Mouse (Mus musculus) c-Kit-positive CD71-positive TER-119-positive erythroid progenitor cells, embryonic 14.5 days (primary cell): ENCODE measurements around the gene Tspo2.

Experiments
- DNase-seq: peaks from one replicate; pipeline ENCODE4 v3.0.0-alpha.2; 2013; ENCODE audit warnings: low spot score

Gene Tspo2

GRCm38 (mm10) chr17:48450666-48451352, 513 bp downstream of the Tspo2 start:
- peak; percentile 87 for DNase-seq

- peak; percentile 42 for DNase-seq
These were observed 3.6 kb downstream of the Tspo2 start for GRCm38 (mm10) chr17:48447675-48448074.

GRCm38 (mm10) chr17:48443542-48444145, 7.7 kb downstream of the Tspo2 start:
- no peak for DNase-seq

GRCm38 (mm10) chr17:48442745-48443457, 8.4 kb downstream of the Tspo2 start:
- no peak for DNase-seq

- DNase-seq, result no peak
These were observed 13.9 kb downstream of the Tspo2 start for GRCm38 (mm10) chr17:48437421-48437911.

- no peak for DNase-seq
These were observed 14.8 kb downstream of the Tspo2 start for GRCm38 (mm10) chr17:48436487-48436886.

- DNase-seq, result no peak
These were observed 16.8 kb downstream of the Tspo2 start for GRCm38 (mm10) chr17:48434479-48434878.

GRCm38 (mm10) chr17:48433689-48434330, 17.5 kb downstream of the Tspo2 start:
- DNase-seq, result no peak

- no peak for DNase-seq
These were observed 18.2 kb downstream of the Tspo2 start for GRCm38 (mm10) chr17:48433006-48433655.

- no peak for DNase-seq
These were observed 19.0 kb downstream of the Tspo2 start, which contains the start of gene Apobec2 for GRCm38 (mm10) chr17:48432158-48432980. TSS of gene Apobec2 (minus strand) at chr17:48432930.

GRCm38 (mm10) chr17:48431054-48431453, 20.3 kb downstream of the Tspo2 start:
- no peak for DNase-seq

- no peak for DNase-seq
These were observed 20.9 kb downstream of the Tspo2 start for GRCm38 (mm10) chr17:48430394-48430793.

- DNase-seq, result no peak
These were observed 23.3 kb downstream of the Tspo2 start for GRCm38 (mm10) chr17:48427852-48428530.

- no peak for DNase-seq
These were observed 24.2 kb downstream of the Tspo2 start for GRCm38 (mm10) chr17:48426991-48427750.

- DNase-seq, result no peak
These were observed 25.3 kb downstream of the Tspo2 start for GRCm38 (mm10) chr17:48425823-48426612.

- no peak for DNase-seq
These were observed 27.1 kb downstream of the Tspo2 start for GRCm38 (mm10) chr17:48424237-48424636.

- DNase-seq, result no peak
These were observed 31.8 kb downstream of the Tspo2 start for GRCm38 (mm10) chr17:48419571-48419970.

GRCm38 (mm10) chr17:48418781-48419180, 32.5 kb downstream of the Tspo2 start:
- DNase-seq, result no peak

GRCm38 (mm10) chr17:48418174-48418573, 33.1 kb downstream of the Tspo2 start:
- DNase-seq, result no peak
